Mouse (Mus musculus) hindbrain, embryonic 12.5 days (tissue): ENCODE results near the gene Atrnl1. TPM values are rescaled to one million over a fixed set of nuclear protein-coding genes. Genes with fewer than 3 reads are reported as not detected.
"Not testable (repeated sequence)": the region's sequence is repeated elsewhere in the genome, so short reads cannot be mapped to it uniquely, and the experiment has no call there.

ENCODE experiments used
- ATAC-seq: fragments of 200-750 bp; cut with Nextera tagmentation; 2 replicates; pipeline ENCODE4 v1.8.0; 2017; ENCODE audit warnings: moderate TSS enrichment; ENCODE audit not compliant: low FRiP score
- H3K27ac ChIP-seq: fragments of 300-500 bp; sonication (generic); 2 replicates; pipeline ENCODE4 v1.5.1; 2016; ENCODE audit warnings: mild to moderate bottlenecking
- H3K27me3 ChIP-seq: fragments of 300-500 bp; sonication (generic); 2 replicates; pipeline ENCODE4 v1.6.1; 2016; ENCODE audit warnings: mild to moderate bottlenecking
- H3K36me3 ChIP-seq: fragments of 300-500 bp; sonication (generic); 2 replicates; pipeline ENCODE4 v1.6.1; 2016; ENCODE audit warnings: mild to moderate bottlenecking
- H3K4me1 ChIP-seq: fragments of 300-500 bp; sonication (generic); 2 replicates; pipeline ENCODE4 v1.6.1; 2016
- H3K4me2 ChIP-seq: fragments of 300-500 bp; sonication (generic); replicated peaks from 2 replicates; pipeline ENCODE4 v1.6.1; 2016; ENCODE audit warnings: mild to moderate bottlenecking
- H3K4me3 ChIP-seq: fragments of 300-500 bp; sonication (generic); 2 replicates; pipeline ENCODE4 v1.5.1; 2016; ENCODE audit warnings: mild to moderate bottlenecking
- H3K9ac ChIP-seq: fragments of 300-500 bp; sonication (generic); 2 replicates; pipeline ENCODE4 v1.6.1; 2016; ENCODE audit warnings: mild to moderate bottlenecking, moderate library complexity
- H3K9me3 ChIP-seq: fragments of 300-500 bp; sonication (generic); replicated peaks from 2 replicates; pipeline ENCODE4 v1.6.1; 2016; ENCODE audit warnings: mild to moderate bottlenecking
- WGBS: fragments of 180-500 bp; shearing (Covaris S2); methylation state at CpG from one replicate; pipeline ENCODE4 v1.1.7; 2016; 5-methylcytosine and 5-hydroxymethylcytosine counted together
- polyA plus RNA-seq: library from polyadenylated mRNA; unstranded; fragments of >200 nt; fragmentation: Nextera tagmentation; extraction: Ambion mirVana; gene quantifications from 2 replicates; pipeline ENCODE4 v1.2.1, GENCODE M21; 2016

Atrnl1 gene
- polyA plus RNA-seq, 1 experiment from 2014 or later = 12.4 TPM

- no peak overlapping the region for H3K9ac ChIP-seq
- no peaks in the 10 kb centered on the region for H3K36me3 ChIP-seq
- 91% methylated on average over 13 of the region's 13 CpGs for WGBS
- H3K4me2 ChIP-seq = no peak overlapping the region
- H3K4me3 ChIP-seq = no peak overlapping the region
- no peak for ATAC-seq
- no peaks in the 10 kb centered on the region for H3K4me1 ChIP-seq
- no peaks in the 10 kb centered on the region for H3K9me3 ChIP-seq
- no peaks in the 10 kb centered on the region for H3K27me3 ChIP-seq
- H3K27ac ChIP-seq = no peak overlapping the region
Observed at GRCm38 (mm10) chr19:57970342-57970895, 359.6 kb downstream of the Atrnl1 start.

DNA sequence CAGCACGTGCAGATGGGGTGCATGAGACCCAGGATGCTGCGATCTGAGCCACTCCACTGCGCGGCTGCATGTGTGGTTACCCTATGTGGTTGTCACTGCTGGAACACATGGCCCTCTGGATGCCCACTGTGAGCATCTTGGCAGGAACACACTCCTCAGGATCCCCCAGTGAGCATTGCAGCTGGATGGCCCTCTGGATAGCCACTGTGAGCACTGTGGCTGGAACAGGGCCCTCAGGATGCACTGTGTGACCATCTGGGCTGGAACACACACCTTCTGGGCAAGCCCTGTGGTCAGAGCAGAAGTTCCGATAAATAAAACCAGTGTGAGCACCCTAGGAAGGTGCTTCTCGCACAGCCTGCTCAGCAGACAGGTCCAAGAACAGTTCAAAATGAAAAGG is 364.4 kb downstream of the Atrnl1 start:
- WGBS = 91% methylated on average over 6 of the region's 6 CpGs
- H3K9ac ChIP-seq = no peak overlapping the region

GRCm38 (mm10) chr19:57985918-57986900 is 375.4 kb downstream of the Atrnl1 start:
- H3K4me1 ChIP-seq = peaks cover 26% of the 10 kb centered on the region
- no peaks in the 10 kb centered on the region for H3K36me3 ChIP-seq
- H3K9ac ChIP-seq = no peak overlapping the region
- no peaks in the 10 kb centered on the region for H3K27me3 ChIP-seq
- WGBS = 56% methylated on average over 21 of the region's 21 CpGs
- peak; percentile 50 for ATAC-seq
- H3K4me3 ChIP-seq = no peak overlapping the region
- H3K4me2 ChIP-seq = no peak overlapping the region
- peak overlapping the region; percentile 17; the same call in 1 of the 2 replicates for H3K27ac ChIP-seq
- no peaks in the 10 kb centered on the region for H3K9me3 ChIP-seq

More for the DNA sequence above, 364.4 kb downstream of the Atrnl1 start:
- H3K4me2 ChIP-seq = no peak overlapping the region
- no peak overlapping the region for H3K27ac ChIP-seq
- H3K36me3 ChIP-seq = 0 out of 2 replicates have a peak, but pooled peaks cover 6% of the 10 kb centered on the region
- no peak overlapping the region for H3K4me3 ChIP-seq
- no peaks in the 10 kb centered on the region for H3K9me3 ChIP-seq
- ATAC-seq = no peak
- no peaks in the 10 kb centered on the region for H3K4me1 ChIP-seq
- no peaks in the 10 kb centered on the region for H3K27me3 ChIP-seq

- Histone ChIP-seq H3K9ac (no peak overlapping the region), H3K9me3 (no peaks in the 10 kb centered on the region), H3K36me3 (no peaks in the 10 kb centered on the region), H3K4me1 (peaks cover 28% of the 10 kb centered on the region), H3K27me3 (no peaks in the 10 kb centered on the region), H3K4me3 (no peak overlapping the region), H3K27ac (peak overlapping the region; percentile 17; the same call in 1 of the 2 replicates), H3K4me2 (no peak overlapping the region)
- 81% methylated on average over 17 of the region's 17 CpGs for WGBS
- no peak for ATAC-seq
Observed at GRCm38 (mm10) chr19:57987696-57988393, 377.0 kb downstream of the Atrnl1 start.

- Histone ChIP-seq H3K36me3 (no peaks in the 10 kb centered on the region), H3K9me3 (no peaks in the 10 kb centered on the region), H3K4me3 (no peak overlapping the region), H3K4me2 (no peak overlapping the region), H3K27ac (no peak overlapping the region), H3K27me3 (no peaks in the 10 kb centered on the region), H3K9ac (no peak overlapping the region), H3K4me1 (peaks cover 28% of the 10 kb centered on the region)
- WGBS = 64% methylated on average over 10 of the region's 10 CpGs
- no peak for ATAC-seq
Observed at GRCm38 (mm10) chr19:57988559-57989093, 377.8 kb downstream of the Atrnl1 start.

DNA sequence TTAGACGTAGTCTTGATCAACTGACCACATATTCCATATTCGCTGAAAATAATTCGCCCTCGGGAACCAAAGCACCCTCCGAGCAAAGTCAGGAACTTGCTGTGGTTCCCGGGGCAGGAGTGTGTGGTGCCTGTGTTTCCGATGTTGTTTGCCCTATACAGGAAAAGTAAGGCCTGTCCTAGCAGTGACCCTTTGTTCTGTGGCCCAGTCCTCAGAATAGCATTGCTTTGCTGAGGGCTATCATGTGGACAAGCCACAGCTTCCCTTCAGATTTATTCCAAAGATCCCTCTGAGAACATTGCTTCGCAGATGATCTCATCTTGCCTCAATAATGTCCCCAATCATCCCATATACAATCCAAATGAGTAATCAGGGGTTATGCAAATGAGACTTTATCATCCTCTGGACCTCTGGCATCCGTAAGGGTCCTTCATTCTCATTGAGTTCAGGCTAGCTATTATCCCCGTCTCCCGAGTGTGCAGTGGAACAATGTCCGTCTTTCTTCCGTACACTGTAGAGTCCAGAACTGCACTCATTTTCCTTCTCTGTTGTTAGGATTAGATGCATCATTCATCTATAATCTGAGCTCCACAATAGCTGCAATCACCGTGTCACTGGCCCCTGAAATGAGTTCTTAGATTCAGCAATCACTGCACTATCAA is 380.4 kb downstream of the Atrnl1 start:
- H3K27ac ChIP-seq = no peak overlapping the region
- 71% methylated on average over 14 of the region's 14 CpGs for WGBS
- H3K4me1 ChIP-seq = peaks cover 20% of the 10 kb centered on the region
- no peaks in the 10 kb centered on the region for H3K27me3 ChIP-seq
- no peak for ATAC-seq
- H3K4me2 ChIP-seq = no peak overlapping the region
- H3K9me3 ChIP-seq = no peaks in the 10 kb centered on the region
- no peak overlapping the region for H3K4me3 ChIP-seq
- no peak overlapping the region for H3K9ac ChIP-seq
- no peaks in the 10 kb centered on the region for H3K36me3 ChIP-seq

DNA sequence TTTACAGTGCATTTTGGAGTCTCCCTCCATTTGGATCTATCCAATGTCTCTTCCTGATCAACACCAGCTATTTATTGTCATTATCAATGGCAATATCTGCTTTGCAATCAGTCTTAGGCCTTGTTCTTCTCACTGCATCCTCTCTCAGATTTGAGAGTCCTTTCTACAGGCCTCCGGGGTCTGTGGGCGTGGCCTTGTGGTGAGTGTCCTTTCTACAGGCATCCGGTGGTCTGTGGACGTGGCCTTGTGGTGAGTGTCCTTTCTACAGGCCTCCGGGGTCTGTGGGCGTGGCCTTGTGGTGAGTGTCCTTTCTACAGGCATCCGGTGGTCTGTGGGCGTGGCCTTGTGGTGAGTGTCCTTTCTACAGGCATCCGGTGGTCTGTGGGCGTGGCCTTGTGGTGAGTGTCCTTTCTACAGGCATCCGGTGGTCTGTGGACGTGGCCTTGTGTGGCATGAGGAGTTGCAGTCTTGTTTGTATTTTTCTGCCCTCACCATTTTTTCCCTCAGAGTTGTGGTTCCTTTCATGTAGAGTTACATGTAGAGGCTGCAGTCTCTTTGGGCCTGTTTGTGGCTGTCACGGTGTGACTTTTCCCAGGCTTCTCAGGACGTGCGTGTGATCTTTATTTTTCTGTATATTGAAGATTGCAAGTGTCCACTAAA is 383.5 kb downstream of the Atrnl1 start:
- not testable (repeated sequence) for H3K4me3 ChIP-seq, H3K27ac ChIP-seq, H3K27me3 ChIP-seq, H3K4me1 ChIP-seq, ATAC-seq, H3K9me3 ChIP-seq, H3K4me2 ChIP-seq, H3K36me3 ChIP-seq, H3K9ac ChIP-seq
- WGBS = 89% methylated on average over 15 of the region's 15 CpGs

DNA sequence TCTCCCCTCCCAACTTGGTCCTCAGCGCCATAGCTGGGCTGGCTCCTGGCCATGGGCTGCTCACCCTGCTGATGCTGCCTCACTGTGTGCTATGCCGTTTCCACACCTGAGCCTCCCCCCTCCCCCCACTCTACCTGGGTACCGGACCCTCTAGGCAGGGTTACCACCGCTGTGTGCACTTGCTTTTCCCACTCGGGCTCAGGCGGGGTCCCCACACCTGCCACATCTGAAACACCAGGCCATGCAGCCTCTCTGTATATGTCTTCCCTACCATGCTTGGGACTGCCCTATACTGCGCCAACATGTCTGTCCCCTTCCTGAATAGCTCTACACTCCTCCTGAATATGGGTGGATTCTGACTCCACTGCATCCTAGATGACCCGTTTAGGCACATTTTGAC is 384.2 kb downstream of the Atrnl1 start:
- 94% methylated on average over 8 of the region's 8 CpGs for WGBS
- Histone ChIP-seq H3K4me3 (no peak overlapping the region), H3K4me2 (no peak overlapping the region)

GRCm38 (mm10) chr19:57997961-57998360 is 387.1 kb downstream of the Atrnl1 start:
- Histone ChIP-seq H3K27ac (no peak overlapping the region), H3K27me3 (no peaks in the 10 kb centered on the region), H3K36me3 (no peaks in the 10 kb centered on the region), H3K4me1 (no peaks in the 10 kb centered on the region), H3K4me3 (no peak overlapping the region), H3K9me3 (no peaks in the 10 kb centered on the region), H3K9ac (no peak overlapping the region), H3K4me2 (no peak overlapping the region)
- ATAC-seq = no peak
- 46% methylated on average over 4 of the region's 4 CpGs for WGBS

More for the DNA sequence above, 384.2 kb downstream of the Atrnl1 start:
- no peak overlapping the region for H3K9ac ChIP-seq
- H3K9me3 ChIP-seq = no peaks in the 10 kb centered on the region
- H3K4me1 ChIP-seq = peaks cover 8% of the 10 kb centered on the region
- H3K27me3 ChIP-seq = no peaks in the 10 kb centered on the region
- no peak for ATAC-seq
- H3K36me3 ChIP-seq = no peaks in the 10 kb centered on the region
- no peak overlapping the region for H3K27ac ChIP-seq

- H3K27me3 ChIP-seq = no peaks in the 10 kb centered on the region
- WGBS = 94% methylated on average over 1 of the region's 1 CpGs
- no peaks in the 10 kb centered on the region for H3K4me1 ChIP-seq
- H3K9me3 ChIP-seq = no peaks in the 10 kb centered on the region
- H3K4me2 ChIP-seq = no peak overlapping the region
- H3K9ac ChIP-seq = no peak overlapping the region
- no peaks in the 10 kb centered on the region for H3K36me3 ChIP-seq
- H3K4me3 ChIP-seq = no peak overlapping the region
- no peak for ATAC-seq
- no peak overlapping the region for H3K27ac ChIP-seq
Observed at GRCm38 (mm10) chr19:58011636-58012035, 400.8 kb downstream of the Atrnl1 start.

GRCm38 (mm10) chr19:58015741-58016140 is 404.9 kb downstream of the Atrnl1 start:
- Histone ChIP-seq H3K4me3 (no peak overlapping the region), H3K36me3 (no peaks in the 10 kb centered on the region), H3K27me3 (no peaks in the 10 kb centered on the region), H3K4me2 (no peak overlapping the region), H3K27ac (no peak overlapping the region), H3K9ac (no peak overlapping the region), H3K9me3 (no peaks in the 10 kb centered on the region), H3K4me1 (no peaks in the 10 kb centered on the region)
- 95% methylated on average over 6 of the region's 6 CpGs for WGBS
- no peak for ATAC-seq
